Mouse (Mus musculus) intestine, postnatal 0 days (tissue): ENCODE measurements at regions not wholly inside any gene's neighbourhood (a gene's known extent, or its start where the extent isn't known, plus 50 kb on each side); places are given as distances from the start of the nearest gene placed in this dataset.

Experiments
- ATAC-seq: fragments of 200-750 bp; cut with Nextera tagmentation; 2 replicates; pipeline ENCODE4 v1.8.0; 2017; ENCODE audit warnings: mild to moderate bottlenecking, moderate TSS enrichment, moderate library complexity
- H3K27ac ChIP-seq: fragments of 300-500 bp; sonication (generic); 2 replicates; pipeline ENCODE4 v1.5.1; 2014; ENCODE audit warnings: mild to moderate bottlenecking, low read depth, low read length, moderate library complexity
- H3K27me3 ChIP-seq: fragments of 300-500 bp; sonication (generic); replicated peaks from 2 replicates; pipeline ENCODE4 v1.6.1; 2014; ENCODE audit warnings: low read length, mixed read lengths; ENCODE audit not compliant: control insufficient read depth, insufficient read depth
- H3K36me3 ChIP-seq: fragments of 300-500 bp; sonication (generic); 2 replicates; pipeline ENCODE4 v1.6.1; 2014; ENCODE audit warnings: mild to moderate bottlenecking, moderate library complexity; ENCODE audit not compliant: control insufficient read depth, insufficient read depth
- H3K4me1 ChIP-seq: fragments of 300-500 bp; sonication (generic); replicated peaks from 2 replicates; pipeline ENCODE4 v1.6.1; 2014; ENCODE audit warnings: antibody characterized with exemption, low read length, mixed read lengths; ENCODE audit not compliant: control insufficient read depth, insufficient read depth
- H3K4me2 ChIP-seq: fragments of 300-500 bp; sonication (generic); replicated peaks from 2 replicates; pipeline ENCODE4 v1.6.1; 2014; ENCODE audit warnings: low read depth, mild to moderate bottlenecking, moderate library complexity
- H3K4me3 ChIP-seq: fragments of 300-500 bp; sonication (generic); 2 replicates; pipeline ENCODE4 v1.5.1; 2014; ENCODE audit warnings: low read depth, low read length
- H3K9ac ChIP-seq: fragments of 300-500 bp; sonication (generic); 2 replicates; pipeline ENCODE4 v1.6.1; 2014; ENCODE audit warnings: mild to moderate bottlenecking, low read depth, low read length
- H3K9me3 ChIP-seq: fragments of 300-500 bp; sonication (generic); 2 replicates; pipeline ENCODE4 v1.6.1; 2016; ENCODE audit warnings: mixed run types; ENCODE audit not compliant: control insufficient read depth
- CTCF ChIP-seq: sonication (generic); IDR thresholded peaks from 2 replicates; pipeline ENCODE4 v1.5.1; 2016; ENCODE audit warnings: low read depth, mild to moderate bottlenecking, control low read depth, antibody characterized with exemption, moderate library complexity
- WGBS: fragments of 180-500 bp; shearing (Covaris S2); extraction: QIAGEN DNeasy Blood & Tissue Kit; methylation state at CpG from one replicate; pipeline ENCODE4 v1.1.7; 2014; 5-methylcytosine and 5-hydroxymethylcytosine counted together

DNA sequence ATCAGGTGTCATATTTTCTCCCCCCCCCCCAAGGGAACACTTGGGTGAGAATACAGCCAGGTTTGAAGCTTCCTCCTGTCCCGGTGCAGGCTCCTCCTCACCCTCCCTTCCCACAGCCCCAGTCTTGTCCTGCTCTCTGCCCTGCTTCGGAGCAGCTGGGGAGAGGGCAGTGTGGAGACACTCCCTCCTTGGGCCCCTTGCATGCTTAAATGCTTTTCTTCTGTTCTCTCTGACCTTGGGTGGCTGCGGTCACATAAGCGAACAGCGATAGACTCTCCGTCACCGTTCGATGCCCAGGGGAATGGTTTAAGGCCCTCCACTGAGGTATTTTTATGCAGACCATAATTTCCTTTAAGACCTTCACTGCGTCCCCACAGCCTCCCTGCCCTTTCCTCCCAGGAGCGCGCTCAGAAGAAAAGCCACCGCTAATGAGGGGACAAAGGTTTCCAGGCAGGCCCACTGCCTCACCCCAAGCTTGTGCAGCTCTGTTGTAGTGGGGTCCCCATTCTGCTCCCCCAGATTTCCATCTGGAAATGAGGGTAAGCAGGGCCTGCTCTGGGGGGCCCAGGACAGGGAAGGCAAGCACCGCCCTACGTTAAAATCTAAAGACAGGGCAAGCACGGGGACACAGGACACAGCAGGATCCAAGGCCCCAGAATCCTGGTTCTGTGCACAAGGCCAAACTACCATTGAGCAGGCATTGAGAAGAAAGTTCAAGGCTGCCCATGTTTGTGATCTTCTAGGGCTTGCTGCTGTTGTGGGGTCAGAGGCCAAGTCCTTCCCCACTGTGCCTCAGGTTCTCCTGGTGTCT, 195.7 kb downstream of the Gm26897 start:
- Histone ChIP-seq H3K9ac (no peak overlapping the region), H3K4me2 (no peak overlapping the region), H3K4me3 (no peak overlapping the region), H3K27me3 (0 out of 2 replicates have a peak, but pooled peaks cover 3% of the 10 kb centered on the region), H3K9me3 (no peaks in the 10 kb centered on the region), H3K4me1 (0 out of 2 replicates have a peak, but pooled peaks cover 7% of the 10 kb centered on the region), H3K27ac (no peak overlapping the region; the same call in 1 of the 2 replicates), H3K36me3 (no peaks in the 10 kb centered on the region)
- 30% methylated on average over 15 of the region's 15 CpGs for WGBS
- peak; percentile 10; the same call in 1 of the 2 replicates for ATAC-seq
- TF ChIP-seq CTCF = no peak

- H3K27ac ChIP-seq = no peak overlapping the region; the same call in 1 of the 2 replicates
- no peak overlapping the region for H3K9ac ChIP-seq
- no peak overlapping the region for H3K4me3 ChIP-seq
- no peaks in the 10 kb centered on the region for H3K36me3 ChIP-seq
- H3K4me2 ChIP-seq = no peak overlapping the region
- WGBS = 28% methylated on average over 3 of the region's 3 CpGs
- peak; percentile 43; the same call in 1 of the 2 replicates for ATAC-seq
- 0 out of 2 replicates have a peak, but pooled peaks cover 3% of the 10 kb centered on the region for H3K27me3 ChIP-seq
- H3K4me1 ChIP-seq = 0 out of 2 replicates have a peak, but pooled peaks cover 7% of the 10 kb centered on the region
- no peak for TF ChIP-seq CTCF
- no peaks in the 10 kb centered on the region for H3K9me3 ChIP-seq
Observed at GRCm38 (mm10) chr5:111929991-111930339, 196.2 kb downstream of the Gm26897 start.

- Histone ChIP-seq H3K4me3 (no peak overlapping the region), H3K4me1 (0 out of 2 replicates have a peak, but pooled peaks cover 7% of the 10 kb centered on the region), H3K9me3 (no peaks in the 10 kb centered on the region), H3K9ac (no peak overlapping the region), H3K4me2 (no peak overlapping the region), H3K27ac (no peak overlapping the region), H3K36me3 (no peaks in the 10 kb centered on the region), H3K27me3 (0 out of 2 replicates have a peak, but pooled peaks cover 3% of the 10 kb centered on the region)
- WGBS = 81% methylated on average over 3 of the region's 3 CpGs
- no peak for ATAC-seq
- TF ChIP-seq CTCF = peak; percentile 64
Observed at GRCm38 (mm10) chr5:111931733-111932132, 198.0 kb downstream of the Gm26897 start.

- Histone ChIP-seq H3K36me3 (no peaks in the 10 kb centered on the region), H3K4me3 (no peak overlapping the region), H3K4me2 (no peak overlapping the region), H3K9ac (no peak overlapping the region), H3K4me1 (no peaks in the 10 kb centered on the region), H3K9me3 (no peaks in the 10 kb centered on the region), H3K27ac (no peak overlapping the region), H3K27me3 (0 out of 2 replicates have a peak, but pooled peaks cover 3% of the 10 kb centered on the region)
- TF ChIP-seq CTCF = no peak
- ATAC-seq = no peak
- WGBS = 83% methylated on average over 3 of the region's 3 CpGs
Observed at GRCm38 (mm10) chr5:111935381-111936134, 201.8 kb downstream of the Gm26897 start.

DNA sequence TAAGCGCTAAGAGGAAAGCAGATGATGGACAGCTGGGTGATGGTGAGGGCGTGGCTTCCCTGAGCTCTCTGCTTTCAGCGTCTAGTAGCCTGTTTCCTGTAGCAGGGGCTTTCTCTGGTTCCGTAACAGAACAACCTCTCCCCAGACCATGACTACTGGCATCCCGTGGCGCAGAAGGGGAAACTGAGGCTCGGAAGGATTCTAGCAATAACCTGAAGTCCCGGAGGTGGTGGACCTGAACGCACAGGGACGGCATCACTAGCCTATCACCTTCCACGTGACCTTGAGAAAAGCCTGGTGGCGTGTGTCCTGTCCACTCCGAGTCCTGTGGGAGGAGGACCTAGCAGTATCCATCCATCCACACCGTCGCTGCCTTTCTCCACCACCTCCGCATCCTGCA, 208.1 kb downstream of the Gm26897 start:
- Histone ChIP-seq H3K4me2 (no peak overlapping the region), H3K9ac (no peak overlapping the region), H3K27me3 (no peaks in the 10 kb centered on the region), H3K4me1 (no peaks in the 10 kb centered on the region), H3K4me3 (no peak overlapping the region), H3K9me3 (no peaks in the 10 kb centered on the region), H3K27ac (no peak overlapping the region), H3K36me3 (no peaks in the 10 kb centered on the region)
- 73% methylated on average over 16 of the region's 16 CpGs for WGBS
- no peak for ATAC-seq
- no peak for TF ChIP-seq CTCF

DNA sequence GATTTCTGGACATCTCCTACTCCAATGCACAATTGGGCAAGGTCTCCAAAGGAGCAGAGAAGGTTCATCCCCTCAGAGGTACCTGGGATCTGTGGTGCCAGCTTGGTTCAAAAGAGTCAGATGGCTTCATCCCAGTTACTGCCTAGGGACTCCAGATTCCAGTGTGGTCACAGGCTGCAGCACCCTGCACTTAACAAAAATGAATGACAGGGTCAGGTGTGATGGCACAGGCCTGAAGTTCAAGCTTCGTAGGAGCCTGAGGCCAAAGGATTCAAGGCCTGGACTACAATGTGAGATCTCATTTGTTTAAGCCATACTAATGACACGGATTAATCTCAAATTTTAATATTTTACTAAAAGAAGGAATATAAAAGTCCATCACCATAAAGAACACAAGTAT, 209.1 kb downstream of the Gm26897 start:
- Histone ChIP-seq H3K27ac (no peak overlapping the region), H3K4me2 (no peak overlapping the region), H3K4me3 (no peak overlapping the region), H3K27me3 (no peaks in the 10 kb centered on the region), H3K9ac (no peak overlapping the region), H3K9me3 (no peaks in the 10 kb centered on the region), H3K36me3 (no peaks in the 10 kb centered on the region), H3K4me1 (no peaks in the 10 kb centered on the region)
- 92% methylated on average over 2 of the region's 2 CpGs for WGBS
- TF ChIP-seq CTCF = no peak
- no peak for ATAC-seq
